Mouse (Mus musculus): ENCODE data around the gene Nxf2. TPM values are rescaled to one million over a fixed set of nuclear protein-coding genes. Genes with fewer than 3 reads are reported as not detected.

The Nxf2 gene
- polyA plus RNA-seq (2012; rRNA removed) = 0.07 and 0.08 TPM in 2 replicates

DNA sequence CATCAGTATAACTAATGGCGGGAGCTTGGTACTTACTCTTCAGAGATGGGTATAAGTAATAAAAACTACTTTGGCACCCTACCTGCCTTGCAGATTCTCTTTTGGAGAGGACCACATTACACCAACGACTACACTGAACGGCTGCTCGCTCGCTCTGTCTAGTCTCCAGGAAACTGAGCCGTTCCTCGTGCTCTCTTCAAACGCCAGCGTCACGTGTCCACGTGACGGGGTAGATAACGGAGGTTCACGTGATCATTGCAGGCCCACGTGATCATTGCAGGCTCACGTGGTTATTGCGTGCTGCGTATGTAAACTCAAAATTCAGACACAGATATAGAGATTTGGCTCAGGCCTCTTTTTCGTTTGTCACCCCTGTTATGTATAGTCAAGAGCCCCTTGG lies at the start of gene Nxf2:
Gene Nxf2, minus strand, starts transcription at position 209 of the 400 bp plus-strand sequence.

DNA sequence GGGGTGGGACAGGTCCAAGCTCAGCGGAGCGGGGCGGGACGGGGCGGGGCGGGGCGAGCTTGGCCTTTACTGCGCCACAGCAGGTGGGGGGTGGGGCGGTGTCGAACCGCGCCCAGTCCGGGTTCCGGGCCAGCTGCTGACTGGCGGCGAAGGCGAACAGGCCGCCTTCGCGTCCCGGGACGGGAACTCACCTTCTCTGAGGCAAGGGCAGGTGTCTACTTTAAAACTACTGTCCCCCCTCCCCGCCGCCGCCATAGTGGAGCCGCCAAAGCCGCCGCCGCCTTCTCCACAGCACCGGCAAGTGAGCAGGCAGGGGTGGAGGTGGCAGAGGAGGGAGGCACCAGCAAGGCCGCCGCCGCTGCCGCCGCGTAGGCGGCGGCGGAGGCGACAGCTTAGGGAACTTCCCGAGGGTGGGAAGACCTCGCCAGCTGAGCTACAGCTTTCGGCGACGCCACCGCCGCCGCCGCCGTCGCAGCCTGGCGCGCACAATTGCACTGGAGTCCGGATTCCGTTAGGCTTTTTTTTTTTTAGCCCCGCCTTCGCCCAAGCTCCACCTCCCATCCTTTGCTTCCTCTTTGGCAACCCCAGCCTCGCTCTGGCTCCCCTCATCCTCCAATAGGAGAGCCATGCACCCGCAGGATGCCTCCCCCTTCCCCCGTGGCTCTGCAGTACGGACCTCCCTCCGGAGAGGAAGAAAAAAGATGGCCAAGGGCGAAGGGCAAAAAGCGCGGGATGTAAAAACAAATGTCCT lies 44.3 kb upstream of the Nxf2 start, which contains the start of gene Zmat1:
Gene Zmat1, minus strand, starts transcription at position 490 of the 751 bp plus-strand sequence.

Other genes starting within 250 kb of the Nxf2 start
- 5.6 and 6.2 TPM in 2 replicates for gene Armcx1, start 246.8 kb downstream of the Nxf2 start, polyA plus RNA-seq (2012; rRNA removed)
- gene Armcx6, start 213.3 kb downstream of the Nxf2 start, polyA plus RNA-seq (2012; rRNA removed) = 3.3 and 3.5 TPM in 2 replicates
- gene Armcx3, start 208.2 kb downstream of the Nxf2 start, polyA plus RNA-seq (2012; rRNA removed) = 13.6 and 14.2 TPM in 2 replicates
- 6.9 and 7.2 TPM in 2 replicates for gene Armcx2, start 155.5 kb downstream of the Nxf2 start, polyA plus RNA-seq (2012; rRNA removed)
- gene Zmat1, start 44.5 kb upstream of the Nxf2 start, polyA plus RNA-seq (2012; rRNA removed) = 0.41 and 0.56 TPM in 2 replicates
- not detected in 2 replicates for gene Gm15023, start 212.9 kb upstream of the Nxf2 start, polyA plus RNA-seq (2012; rRNA removed)
- gene Tceal6, start 245.9 kb upstream of the Nxf2 start, polyA plus RNA-seq (2012; rRNA removed) = 0.02 TPM in 1 of 2 replicates, not detected in the other

Measured in liver, embryonic 18 days (tissue).